ENCODE assay signal across 8 mouse cellular contexts in the genomic region with DNA sequence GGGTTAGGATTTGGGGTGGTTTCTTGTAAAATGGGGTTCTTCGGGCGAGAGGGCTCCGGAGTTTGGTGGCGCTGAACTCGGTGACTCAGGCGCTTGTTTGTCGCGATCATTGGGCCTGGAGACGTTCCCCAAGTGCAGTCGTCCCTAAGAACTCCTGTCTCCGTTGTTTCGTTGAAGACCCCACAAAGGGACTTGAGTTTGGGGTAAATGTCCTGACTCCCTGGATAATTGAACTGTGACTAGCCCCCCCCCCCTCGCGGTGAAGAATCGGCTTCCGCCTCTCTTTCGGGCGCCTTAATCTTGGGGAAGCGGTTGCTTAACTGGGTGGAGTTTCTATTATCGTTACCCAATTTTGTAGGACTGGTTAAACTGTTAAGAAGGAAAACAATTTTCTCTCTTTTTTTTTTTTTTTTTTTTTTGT. TPM values are rescaled to one million over a fixed set of nuclear protein-coding genes. Genes with fewer than 3 reads are reported as not detected.
A peak's percentile ranks its signal among the peaks of the same experiment; 100 is the strongest.
DNase-seq lines count a peak whose midpoint lies in the region; ATAC-seq lines count a peak whose summit lies in the region.

No protein-coding gene starts in this region.

- peak overlapping the region; percentile 97 for H3K4me3 ChIP-seq in heart, embryonic 12.5 days
- peak overlapping the region; percentile 98 for H3K4me3 ChIP-seq in midbrain, embryonic 11.5 days (ENCODE audit: low read depth, low read length)

- no peaks in the 10 kb centered on the region for H3K27me3 ChIP-seq in heart, embryonic 12.5 days (replicated peaks)
- no peaks in the 10 kb centered on the region for H3K27me3 ChIP-seq in midbrain, embryonic 11.5 days (ENCODE audit: control insufficient read depth, insufficient read depth, low read length)

- WGBS in heart, embryonic 12.5 days, result 0% methylated on average over 20 of the region's 20 CpGs
- WGBS in midbrain, embryonic 11.5 days, result under 1% methylated on average over 20 of the region's 20 CpGs

- peak overlapping the region; percentile 90 for H3K27ac ChIP-seq in heart, embryonic 12.5 days (ENCODE audit: poor library complexity, severe bottlenecking)
- peak overlapping the region; percentile 73 for H3K27ac ChIP-seq in midbrain, embryonic 11.5 days (ENCODE audit: low read depth, low read length)

- H3K9me3 ChIP-seq in heart, embryonic 12.5 days (replicated peaks), result no peaks in the 10 kb centered on the region
- no peaks in the 10 kb centered on the region for H3K9me3 ChIP-seq in midbrain, embryonic 11.5 days (ENCODE audit: control insufficient read depth, low read length)

- 0 out of 2 replicates have a peak overlapping the region, but pooled peaks have one; percentile 19 for H3K4me2 ChIP-seq in heart, embryonic 12.5 days
- peak overlapping the region; percentile 17 for H3K4me2 ChIP-seq in midbrain, embryonic 11.5 days

- peak overlapping the region; percentile 98 for H3K9ac ChIP-seq in heart, embryonic 12.5 days
- H3K9ac ChIP-seq in midbrain, embryonic 11.5 days (ENCODE audit: low read length), result peak overlapping the region; percentile 99

- peaks cover 25% of the 10 kb centered on the region for H3K36me3 ChIP-seq in heart, embryonic 12.5 days
- peaks cover 14% of the 10 kb centered on the region; the same call in 1 of the 2 replicates for H3K36me3 ChIP-seq in midbrain, embryonic 11.5 days (ENCODE audit: control insufficient read depth, insufficient read depth, low read length)

- ATAC-seq in heart, embryonic 12.5 days (ENCODE audit: insufficient number of reproducible peaks, low FRiP score), result peak; percentile 41
- ATAC-seq in midbrain, embryonic 11.5 days (ENCODE audit: low FRiP score), result peak; percentile 50

- peaks cover 19% of the 10 kb centered on the region for H3K4me1 ChIP-seq in heart, embryonic 12.5 days (replicated peaks)
- H3K4me1 ChIP-seq in midbrain, embryonic 11.5 days (ENCODE audit: control insufficient read depth, insufficient read depth, low read length), result peaks cover 21% of the 10 kb centered on the region

- intact Hi-C loops in heart, postnatal 14 days (cut with DNase I), result no loop called here

- no peak for DNase-seq in heart, postnatal 14 days
- DNase-seq in MEL-GATA-1-ER (ENCODE audit: extremely low read depth, low read depth), result peak; percentile 65
- peak; percentile 25 for DNase-seq in fat pad, adult 2 months (ENCODE audit: extremely low read depth, low read depth, low spot score)
- DNase-seq in kidney, postnatal 25 days, result peak; percentile 25 to 50
- DNase-seq in midbrain, embryonic 11.5 days (ENCODE audit: low spot score, missing footprints), result no peak
- DNase-seq in layer of hippocampus, adult 11-12 months (ENCODE audit: low spot score), result no peak
- no peak for DNase-seq in adrenal gland, adult 8-10 months

RNA-seq across cellular contexts. Expression of a gene that starts 0.6 kb away (rescaled TPM):
- polyA plus RNA-seq in heart, embryonic 12.5 days (2016; fragmentation: Nextera tagmentation; extraction: Ambion mirVana), result 168 and 169 TPM in 2 replicates
- 10 to 100 TPM; 85.8 to 99.0 TPM for total RNA-seq in heart, postnatal 14 days (2021)
- 338 and 371 TPM in 2 replicates for polyA plus RNA-seq in midbrain, embryonic 11.5 days (2014; fragmentation: Nextera tagmentation; extraction: Ambion mirVana)
- 100 to 1,000 TPM; 115 to 175 (median 146) TPM for total RNA-seq in adrenal gland, adult 8-10 months (2022)

RNA-seq across cellular contexts. Expression of a gene that starts 5.8 kb away (rescaled TPM):
- 17.0 and 17.3 TPM in 2 replicates for polyA plus RNA-seq in heart, embryonic 12.5 days (2016; fragmentation: Nextera tagmentation; extraction: Ambion mirVana)
- 10 to 100 TPM; 19.2 to 19.3 TPM for total RNA-seq in heart, postnatal 14 days (2021)
- polyA plus RNA-seq in midbrain, embryonic 11.5 days (2014; fragmentation: Nextera tagmentation; extraction: Ambion mirVana), result 21.6 and 26.5 TPM in 2 replicates
- total RNA-seq in adrenal gland, adult 8-10 months (2022), result 10 to 100 TPM; 23.4 to 34.3 (median 27.3) TPM

RNA-seq across cellular contexts. Expression of a gene that starts 44.8 kb away (rescaled TPM):
- polyA plus RNA-seq in heart, embryonic 12.5 days (2016; fragmentation: Nextera tagmentation; extraction: Ambion mirVana), result 213 and 214 TPM in 2 replicates
- total RNA-seq in heart, postnatal 14 days (2021), result 100 to 1,000 TPM; 102 to 103 TPM
- 347 and 375 TPM in 2 replicates for polyA plus RNA-seq in midbrain, embryonic 11.5 days (2014; fragmentation: Nextera tagmentation; extraction: Ambion mirVana)
- 100 to 1,000 TPM; 121 to 161 (median 141) TPM for total RNA-seq in adrenal gland, adult 8-10 months (2022)

Comparison
In these comparisons a context has a peak if more than half of its experiments do, and no peak if none do; other contexts are left out.
1. DNase-seq: peak in MEL-GATA-1-ER (single experiment), fat pad, adult 2 months (single experiment) and kidney, postnatal 25 days (2 of 2); none in heart, postnatal 14 days (0 of 2), midbrain, embryonic 11.5 days (single experiment), layer of hippocampus, adult 11-12 months (single experiment) and adrenal gland, adult 8-10 months (single experiment).